Mouse (Mus musculus) limb, embryonic 11.5 days (tissue): ENCODE measurements around the gene Zfp979. TPM values are rescaled to one million over a fixed set of nuclear protein-coding genes. Genes with fewer than 3 reads are reported as not detected.

Source experiments
- polyA plus RNA-seq: library from polyadenylated mRNA; unstranded; fragments of >200 nt; fragmentation: Nextera tagmentation; extraction: Ambion mirVana; gene quantifications from 2 replicates; pipeline ENCODE4 v1.2.1, GENCODE M21; 2014

Gene Zfp979
- polyA plus RNA-seq, 1 experiment from 2014 or later = 3.1 TPM

Other genes starting within 250 kb of the Zfp979 start
- 8.2 and 13.3 TPM in 2 replicates for gene Zfp982, start 150.1 kb downstream of the Zfp979 start, polyA plus RNA-seq
- 0.39 and 0.47 TPM in 2 replicates for gene Gm16503, start 102.3 kb downstream of the Zfp979 start, polyA plus RNA-seq
- 0.07 and 0.09 TPM in 2 replicates for gene Zfp985, start 89.2 kb downstream of the Zfp979 start, polyA plus RNA-seq
- gene Zfp534, start 60.0 kb upstream of the Zfp979 start, polyA plus RNA-seq = not detected in 2 replicates
- gene Zfp984, start 167.3 kb upstream of the Zfp979 start, polyA plus RNA-seq = 9.5 and 9.6 TPM in 2 replicates
- gene Zfp933, start 205.9 kb upstream of the Zfp979 start, polyA plus RNA-seq = 5.2 and 5.3 TPM in 2 replicates
- 33.2 and 34.1 TPM in 2 replicates for gene Miip, start 226.3 kb upstream of the Zfp979 start, polyA plus RNA-seq
- gene Fv1, start 226.5 kb upstream of the Zfp979 start, polyA plus RNA-seq = 14.7 and 16.6 TPM in 2 replicates